Mouse (Mus musculus): Measurements from ENCODE around the gene Olfr1314. TPM values are rescaled to one million over a fixed set of nuclear protein-coding genes. Genes with fewer than 3 reads are reported as not detected.

Gene Olfr1314
- total RNA-seq (2021) = not detected
- long read RNA-seq, experiment 1 = 0 reads
- long read RNA-seq, experiment 2 = 0 reads

DNA sequence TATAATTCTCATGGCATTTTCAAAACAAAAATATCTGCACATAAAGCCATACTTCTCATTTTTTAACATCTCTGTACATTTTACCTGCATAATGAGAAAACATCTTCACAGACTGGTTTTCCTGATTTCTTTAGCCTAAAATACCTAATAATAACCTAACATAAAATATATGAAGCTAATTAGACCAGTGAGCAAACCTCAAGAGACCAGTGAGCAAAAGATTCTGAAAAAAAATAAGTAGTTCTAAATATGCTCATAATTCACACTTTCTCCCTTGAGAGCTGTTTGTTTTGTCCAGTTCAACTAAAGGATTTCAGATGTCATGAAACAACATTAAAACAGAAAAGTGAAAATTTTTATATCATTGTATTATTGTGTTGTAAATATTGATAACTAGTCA lies at the start of gene Olfr1314:
Gene Olfr1314 (minus strand): TSS at position 101 of the 400 bp plus-strand sequence.
- no peak for DNase-seq

DNA sequence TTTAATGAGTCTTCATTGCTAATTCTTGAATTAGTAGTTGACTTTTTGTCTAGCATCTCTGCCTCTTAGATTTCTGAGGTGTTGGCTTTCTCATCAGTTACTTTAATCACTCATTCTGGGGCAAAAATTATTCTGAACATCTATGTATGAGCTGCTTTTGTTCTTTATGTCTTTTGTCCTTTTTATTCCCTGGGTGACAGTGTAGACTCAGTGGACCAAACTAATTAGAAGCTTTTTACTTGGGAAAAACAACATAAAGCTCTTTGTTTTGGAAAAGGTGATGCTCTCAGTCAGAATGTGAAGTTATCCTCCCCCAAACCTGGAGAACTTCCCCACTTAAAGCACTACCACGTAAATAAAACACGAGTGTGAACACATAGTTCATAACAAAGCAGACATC lies 43.4 kb upstream of the Olfr1314 start, which contains the start of gene Olfr1317:
Gene Olfr1317 (plus strand): TSS at position 301 of the 400 bp plus-strand sequence.
- DNase-seq = no peak

DNA sequence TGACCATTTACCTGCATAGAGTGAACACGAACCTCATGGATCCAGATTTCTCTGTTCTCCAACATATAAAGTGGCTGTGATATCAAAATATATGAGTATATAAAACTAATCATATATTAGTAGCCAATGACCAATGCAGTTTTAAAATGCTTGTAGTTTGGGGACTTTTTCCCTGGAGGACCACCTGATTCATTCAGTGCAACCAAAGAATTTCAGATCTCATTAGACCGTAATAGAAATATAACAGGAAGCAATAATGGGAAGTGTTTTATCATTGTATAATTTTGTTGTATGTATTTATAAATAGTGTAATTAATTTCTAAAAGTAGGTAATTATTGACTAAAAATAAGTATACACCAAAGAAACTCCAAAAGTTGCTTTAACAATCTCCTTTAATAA lies 38.3 kb upstream of the Olfr1314 start, which contains the start of gene Olfr1316:
Gene Olfr1316 (minus strand): TSS at position 101 of the 400 bp plus-strand sequence.
- no peak for DNase-seq

DNA sequence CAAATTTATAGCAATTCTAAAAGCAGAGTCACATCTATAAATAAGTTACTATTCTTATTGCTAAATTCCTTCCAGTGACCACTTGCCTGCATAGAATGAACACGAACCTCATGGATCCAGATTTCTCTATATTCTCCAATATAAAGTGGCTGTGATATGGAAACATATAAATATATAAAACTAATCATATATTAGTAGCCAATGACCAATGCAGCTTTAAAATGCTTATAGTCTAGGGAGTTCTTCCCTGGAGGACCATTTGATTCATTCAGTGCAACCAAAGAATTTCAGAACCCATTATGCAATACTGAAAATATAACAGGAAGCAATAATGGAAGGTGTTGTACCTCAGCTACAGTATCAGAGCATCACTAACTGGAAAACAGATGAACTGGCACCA lies 18.8 kb upstream of the Olfr1314 start, which contains the start of gene Olfr1315-ps1:
Gene Olfr1315-ps1 (minus strand): TSS at position 101 of the 400 bp plus-strand sequence.
- DNase-seq = no peak

DNA sequence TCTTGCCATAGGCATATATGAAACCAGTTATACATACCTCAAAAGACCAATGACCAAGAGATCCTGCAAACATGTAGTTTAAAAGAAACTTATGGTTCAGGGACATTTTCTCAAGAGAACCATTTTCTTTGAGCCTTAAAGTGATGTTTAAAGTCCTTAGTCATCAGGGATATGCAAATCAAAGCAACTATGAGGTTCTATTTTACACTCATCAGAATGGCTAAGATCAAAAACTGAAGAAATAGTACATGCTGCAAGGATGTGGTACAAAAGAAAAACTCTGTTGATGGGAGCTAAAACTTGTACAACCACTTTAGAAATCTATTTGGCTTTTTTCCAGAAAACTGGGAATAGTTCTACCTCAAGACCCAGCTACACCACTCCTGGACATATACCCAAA lies 18.8 kb downstream of the Olfr1314 start, which contains the start of gene Olfr1313:
Gene Olfr1313 (minus strand): TSS at position 101 of the 400 bp plus-strand sequence.
- no peak for DNase-seq

DNA sequence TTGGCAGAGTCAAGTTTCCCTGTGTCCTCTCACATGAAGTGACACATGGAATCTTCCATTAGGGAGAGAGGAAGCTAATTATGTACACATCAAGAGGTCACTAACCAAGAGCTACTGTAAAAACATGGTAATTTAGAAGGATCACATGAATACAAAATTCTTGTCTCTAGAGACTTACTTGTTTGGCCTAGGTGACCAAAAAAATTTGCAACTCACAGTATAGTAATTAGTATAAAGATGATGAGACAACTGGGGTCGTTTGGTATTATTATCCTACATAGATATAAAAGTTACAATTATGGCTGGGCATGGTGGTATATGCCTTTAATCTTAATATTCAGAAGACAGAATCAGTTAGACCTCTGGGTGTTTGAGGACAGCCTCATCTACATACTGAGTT lies 46.4 kb downstream of the Olfr1314 start, which contains the start of gene Olfr1312:
Gene Olfr1312 (minus strand): TSS at position 101 of the 400 bp plus-strand sequence.
- DNase-seq = no peak

Other genes starting within 250 kb of the Olfr1314 start
- gene Olfr1305, start 219.6 kb downstream of the Olfr1314 start, total RNA-seq (2021) = not detected
- gene Olfr1306, start 180.5 kb downstream of the Olfr1314 start, total RNA-seq (2021) = not detected
- gene Olfr1307, start 147.3 kb downstream of the Olfr1314 start, total RNA-seq (2021) = not detected
- not detected for gene Olfr1308, start 131.8 kb downstream of the Olfr1314 start, total RNA-seq (2021)
- not detected for gene Olfr1309, start 106.5 kb downstream of the Olfr1314 start, total RNA-seq (2021)
- not detected for gene Olfr1310, start 84.1 kb downstream of the Olfr1314 start, total RNA-seq (2021)
- not detected for gene Olfr1311, start 72.4 kb downstream of the Olfr1314 start, total RNA-seq (2021)
- gene Olfr1312, start 46.5 kb downstream of the Olfr1314 start, total RNA-seq (2021) = not detected
- not detected for gene Olfr1313, start 18.9 kb downstream of the Olfr1314 start, total RNA-seq (2021)
- not detected for gene Olfr1315-ps1, start 18.7 kb upstream of the Olfr1314 start, total RNA-seq (2021)
- gene Olfr1316, start 38.2 kb upstream of the Olfr1314 start, total RNA-seq (2021) = not detected
- not detected for gene Olfr1317, start 43.5 kb upstream of the Olfr1314 start, total RNA-seq (2021)
- not detected for gene Olfr1318, start 57.4 kb upstream of the Olfr1314 start, total RNA-seq (2021)
- 1 to 10 TPM; 3.0 to 5.3 TPM for gene Lpcat4, start 142.7 kb upstream of the Olfr1314 start, total RNA-seq (2021)
- gene Nutm1, start 162.5 kb upstream of the Olfr1314 start, total RNA-seq (2021) = not detected
- 10 to 100 TPM; 56.0 to 60.4 TPM for gene Nop10, start 165.1 kb upstream of the Olfr1314 start, total RNA-seq (2021)
- gene Slc12a6, start 169.0 kb upstream of the Olfr1314 start, total RNA-seq (2021) = 10 to 100 TPM; 27.0 to 33.3 TPM
- under 1 TPM in 1 of 2 experiments, not detected in 1; 0.18 TPM for gene Gm21985, start 169.5 kb upstream of the Olfr1314 start, total RNA-seq (2021)